Mouse (Mus musculus) limb, embryonic 12.5 days (tissue): ENCODE data around the gene Veph1. TPM values are rescaled to one million over a fixed set of nuclear protein-coding genes. Genes with fewer than 3 reads are reported as not detected.

Experiments used
- ATAC-seq: fragments of 200-750 bp; cut with Nextera tagmentation; 2 replicates; pipeline ENCODE4 v1.8.0; 2017; ENCODE audit warnings: low read depth, moderate TSS enrichment; ENCODE audit not compliant: insufficient number of reproducible peaks, insufficient read depth, low FRiP score, low TSS enrichment
- H3K27ac ChIP-seq: fragments of 300-500 bp; sonication (generic); 2 replicates; pipeline ENCODE4 v1.5.1; 2016; ENCODE audit warnings: mild to moderate bottlenecking, moderate library complexity
- H3K27me3 ChIP-seq: fragments of 300-500 bp; sonication (generic); 2 replicates; pipeline ENCODE4 v1.6.1; 2016; ENCODE audit warnings: mild to moderate bottlenecking, moderate library complexity
- H3K36me3 ChIP-seq: fragments of 300-500 bp; sonication (generic); 2 replicates; pipeline ENCODE4 v1.6.1; 2016; ENCODE audit warnings: mild to moderate bottlenecking, moderate library complexity
- H3K4me1 ChIP-seq: fragments of 300-500 bp; sonication (generic); replicated peaks from 2 replicates; pipeline ENCODE4 v1.6.1; 2016
- H3K4me2 ChIP-seq: fragments of 300-500 bp; sonication (generic); 2 replicates; pipeline ENCODE4 v1.6.1; 2016; ENCODE audit warnings: mild to moderate bottlenecking, moderate library complexity
- H3K4me3 ChIP-seq: fragments of 300-500 bp; sonication (generic); replicated peaks from 2 replicates; pipeline ENCODE4 v1.5.1; 2016; ENCODE audit warnings: mild to moderate bottlenecking
- H3K9ac ChIP-seq: fragments of 300-500 bp; sonication (generic); replicated peaks from 2 replicates; pipeline ENCODE4 v1.6.1; 2016; ENCODE audit warnings: mild to moderate bottlenecking, moderate library complexity
- H3K9me3 ChIP-seq: fragments of 300-500 bp; sonication (generic); 2 replicates; pipeline ENCODE4 v1.6.1; 2016; ENCODE audit warnings: mild to moderate bottlenecking, moderate library complexity
- WGBS: fragments of 180-500 bp; shearing (Covaris S2); methylation state at CpG from one replicate; pipeline ENCODE4 v1.1.7; 2016; 5-methylcytosine and 5-hydroxymethylcytosine counted together
- polyA plus RNA-seq: library from polyadenylated mRNA; unstranded; fragments of >200 nt; fragmentation: Nextera tagmentation; extraction: Ambion mirVana; gene quantifications from 2 replicates; pipeline ENCODE4 v1.2.1, GENCODE M21; 2016

The Veph1 gene
- 0.92 and 2.3 TPM in 2 replicates for polyA plus RNA-seq

DNA sequence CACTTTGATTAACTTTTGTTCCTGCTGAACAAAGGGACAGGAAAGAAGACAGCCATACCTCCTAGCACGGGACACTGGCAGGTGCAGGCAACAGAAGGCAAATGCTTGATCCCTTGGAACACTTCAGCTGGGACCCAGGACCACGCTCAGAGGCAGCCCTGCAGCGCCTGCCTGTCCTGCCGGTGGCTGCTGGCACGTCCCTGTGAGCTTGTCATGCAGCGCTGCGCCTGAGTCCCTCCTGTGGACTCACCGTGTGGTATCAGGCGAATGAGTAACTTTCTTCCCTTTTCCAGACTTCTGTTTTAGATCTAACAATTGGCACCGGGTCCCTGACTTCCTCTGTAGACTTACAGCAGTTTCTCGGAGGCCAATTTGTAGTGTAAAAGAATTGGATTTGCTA lies at the start of gene Veph1:
Veph1 (minus strand) TSS at position 293 of the 400 bp plus-strand sequence.
- Histone ChIP-seq H3K9me3 (no peaks in the 10 kb centered on the region), H3K4me2 (no peak within 1 kb of the TSS), H3K27ac (no peak within 1 kb of the TSS), H3K9ac (no peak within 1 kb of the TSS), H3K27me3 (no peaks in the 10 kb centered on the region), H3K36me3 (no peaks in the 10 kb centered on the region), H3K4me1 (peaks cover 11% of the 10 kb centered on the region; the same call in 1 of the 2 replicates), H3K4me3 (no peak within 1 kb of the TSS)
- no peak for ATAC-seq
- WGBS: 35% methylated on average over 11 of the region's 11 CpGs

DNA sequence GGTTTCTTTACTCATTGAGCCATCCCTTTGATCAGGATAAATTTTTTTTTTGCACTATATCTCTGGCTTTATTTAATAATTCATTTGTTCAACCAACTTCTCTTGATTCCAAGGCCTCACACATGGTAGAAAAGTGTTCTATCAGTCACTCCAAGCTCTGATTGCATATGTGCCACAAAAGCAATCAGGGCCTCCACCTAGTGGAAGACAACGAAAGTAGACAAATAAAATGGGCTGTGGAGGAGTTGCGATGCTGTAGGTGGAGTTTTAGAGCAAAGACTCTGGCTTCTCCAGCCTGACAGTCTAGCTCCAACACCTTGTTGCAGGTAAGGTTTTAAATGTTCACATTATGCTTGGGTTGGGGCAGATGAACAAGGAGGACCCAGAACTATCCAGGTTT lies 44.1 kb upstream of the Veph1 start:
- no peak for ATAC-seq
- H3K9me3 ChIP-seq: peaks cover 8% of the 10 kb centered on the region; the same call in 1 of the 2 replicates
- H3K27ac ChIP-seq: no peak overlapping the region
- no peak overlapping the region for H3K4me3 ChIP-seq
- H3K4me2 ChIP-seq: no peak overlapping the region
- WGBS: 79% methylated on average over 2 of the region's 2 CpGs
- no peak overlapping the region for H3K9ac ChIP-seq
- H3K4me1 ChIP-seq: no peaks in the 10 kb centered on the region
- no peaks in the 10 kb centered on the region for H3K27me3 ChIP-seq
- H3K36me3 ChIP-seq: no peaks in the 10 kb centered on the region

DNA sequence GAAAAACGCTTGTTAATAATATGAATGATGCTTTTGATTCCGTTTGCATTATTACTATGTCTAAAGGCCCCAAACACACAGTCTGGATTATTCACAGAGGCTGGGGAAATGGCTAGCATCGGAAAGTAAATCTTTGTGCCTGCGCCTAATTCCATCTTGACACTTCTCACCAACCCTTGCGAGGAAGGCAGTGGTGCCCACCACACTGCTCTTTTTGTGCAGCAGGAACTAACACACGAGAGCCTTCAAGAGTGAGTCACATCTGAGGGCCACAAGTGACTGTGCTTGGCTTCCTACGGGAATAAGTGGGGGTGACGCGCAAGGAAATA lies 35.7 kb upstream of the Veph1 start:
- no peak overlapping the region for H3K4me2 ChIP-seq
- peaks cover 10% of the 10 kb centered on the region; the same call in 1 of the 2 replicates for H3K4me1 ChIP-seq
- H3K27me3 ChIP-seq: 0 out of 2 replicates have a peak, but pooled peaks cover 3% of the 10 kb centered on the region
- no peaks in the 10 kb centered on the region for H3K9me3 ChIP-seq
- no peaks in the 10 kb centered on the region for H3K36me3 ChIP-seq
- 51% methylated on average over 9 of the region's 9 CpGs for WGBS
- peak overlapping the region; percentile 64; the same call in 1 of the 2 replicates for H3K27ac ChIP-seq
- no peak overlapping the region for H3K4me3 ChIP-seq
- H3K9ac ChIP-seq: no peak overlapping the region
- ATAC-seq: peak; percentile 50; the same call in 1 of the 2 replicates

DNA sequence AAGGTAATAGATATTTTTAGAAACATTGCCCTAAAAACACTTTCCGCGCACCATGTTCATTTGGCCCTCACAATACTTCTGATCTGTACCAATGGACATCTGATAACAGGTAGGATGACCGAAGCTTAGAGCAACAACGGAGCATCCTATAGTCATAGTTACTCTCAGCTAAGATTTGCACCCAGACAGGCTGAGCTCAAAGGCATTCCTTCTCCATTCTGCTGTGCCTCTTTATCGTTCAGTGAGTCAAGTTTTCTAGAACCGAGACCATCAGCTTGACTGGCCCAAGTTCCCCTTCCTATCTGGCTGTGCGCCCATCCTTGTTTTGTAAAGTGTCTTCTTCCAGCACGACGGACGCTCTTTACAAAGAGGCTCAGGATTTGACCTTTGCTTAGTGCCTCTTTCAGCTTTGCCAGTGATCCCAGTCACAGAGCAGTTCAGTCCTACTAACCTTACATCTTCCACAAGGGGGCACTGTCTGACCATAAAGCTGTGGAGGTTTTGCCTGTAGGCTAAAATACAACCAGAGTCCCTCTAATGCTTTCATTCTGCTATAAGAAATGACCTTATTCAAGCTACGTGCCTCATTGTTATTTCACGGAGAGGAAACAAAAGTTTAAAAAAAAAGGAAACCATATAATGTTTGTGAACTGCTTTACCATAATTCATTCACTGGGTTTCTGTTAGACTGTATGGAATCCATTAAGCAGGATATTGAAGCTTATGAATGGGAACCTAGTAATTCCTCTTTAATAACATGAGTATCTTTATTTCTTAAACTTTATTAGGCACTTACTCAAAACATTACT lies 35.2 kb upstream of the Veph1 start:
- no peaks in the 10 kb centered on the region for H3K9me3 ChIP-seq
- no peaks in the 10 kb centered on the region for H3K36me3 ChIP-seq
- 54% methylated on average over 12 of the region's 12 CpGs for WGBS
- 0 out of 2 replicates have a peak, but pooled peaks cover 3% of the 10 kb centered on the region for H3K27me3 ChIP-seq
- no peak overlapping the region for H3K9ac ChIP-seq
- no peak overlapping the region for H3K4me3 ChIP-seq
- no peak overlapping the region for H3K27ac ChIP-seq
- H3K4me1 ChIP-seq: peaks cover 10% of the 10 kb centered on the region; the same call in 1 of the 2 replicates
- ATAC-seq: peak; percentile 81
- no peak overlapping the region for H3K4me2 ChIP-seq

DNA sequence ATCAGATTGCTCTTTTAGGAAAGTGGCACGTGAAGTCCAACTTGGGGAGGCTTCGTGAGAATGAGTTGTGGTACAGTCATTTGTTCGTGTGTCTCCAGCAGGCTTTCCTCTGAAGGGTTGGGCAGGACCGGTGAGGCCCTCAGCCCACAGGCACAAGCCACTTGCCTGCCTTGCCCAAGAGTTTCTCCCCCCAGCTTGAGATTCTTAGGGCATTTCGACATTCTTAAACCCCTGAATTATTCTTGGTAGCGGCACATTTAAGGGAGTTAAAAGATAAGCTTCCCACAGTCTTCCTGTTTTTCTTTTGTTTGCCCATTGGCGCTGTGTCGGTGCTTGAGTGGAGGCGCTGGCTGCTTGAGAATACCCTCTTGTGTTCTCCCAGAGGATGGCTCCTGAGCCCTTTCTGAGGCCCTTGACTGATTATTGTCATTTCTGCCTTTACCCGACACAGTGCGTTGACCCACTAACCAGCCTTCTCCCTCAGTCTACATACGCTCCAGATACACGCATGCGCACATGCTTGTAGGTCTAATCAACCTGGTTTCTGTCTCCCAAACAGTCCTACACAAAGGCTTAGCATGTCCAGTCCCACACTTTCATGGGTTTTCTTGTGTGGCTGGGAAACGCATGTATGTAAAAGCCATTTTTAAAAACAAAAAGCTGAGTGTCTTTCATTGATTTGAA lies 34.4 kb upstream of the Veph1 start:
- no peak overlapping the region for H3K9ac ChIP-seq
- 0 out of 2 replicates have a peak, but pooled peaks cover 3% of the 10 kb centered on the region for H3K27me3 ChIP-seq
- H3K4me2 ChIP-seq: no peak overlapping the region
- no peak overlapping the region for H3K4me3 ChIP-seq
- no peaks in the 10 kb centered on the region for H3K9me3 ChIP-seq
- ATAC-seq: no peak
- peaks cover 10% of the 10 kb centered on the region; the same call in 1 of the 2 replicates for H3K4me1 ChIP-seq
- H3K27ac ChIP-seq: no peak overlapping the region
- H3K36me3 ChIP-seq: no peaks in the 10 kb centered on the region
- 91% methylated on average over 15 of the region's 15 CpGs for WGBS

DNA sequence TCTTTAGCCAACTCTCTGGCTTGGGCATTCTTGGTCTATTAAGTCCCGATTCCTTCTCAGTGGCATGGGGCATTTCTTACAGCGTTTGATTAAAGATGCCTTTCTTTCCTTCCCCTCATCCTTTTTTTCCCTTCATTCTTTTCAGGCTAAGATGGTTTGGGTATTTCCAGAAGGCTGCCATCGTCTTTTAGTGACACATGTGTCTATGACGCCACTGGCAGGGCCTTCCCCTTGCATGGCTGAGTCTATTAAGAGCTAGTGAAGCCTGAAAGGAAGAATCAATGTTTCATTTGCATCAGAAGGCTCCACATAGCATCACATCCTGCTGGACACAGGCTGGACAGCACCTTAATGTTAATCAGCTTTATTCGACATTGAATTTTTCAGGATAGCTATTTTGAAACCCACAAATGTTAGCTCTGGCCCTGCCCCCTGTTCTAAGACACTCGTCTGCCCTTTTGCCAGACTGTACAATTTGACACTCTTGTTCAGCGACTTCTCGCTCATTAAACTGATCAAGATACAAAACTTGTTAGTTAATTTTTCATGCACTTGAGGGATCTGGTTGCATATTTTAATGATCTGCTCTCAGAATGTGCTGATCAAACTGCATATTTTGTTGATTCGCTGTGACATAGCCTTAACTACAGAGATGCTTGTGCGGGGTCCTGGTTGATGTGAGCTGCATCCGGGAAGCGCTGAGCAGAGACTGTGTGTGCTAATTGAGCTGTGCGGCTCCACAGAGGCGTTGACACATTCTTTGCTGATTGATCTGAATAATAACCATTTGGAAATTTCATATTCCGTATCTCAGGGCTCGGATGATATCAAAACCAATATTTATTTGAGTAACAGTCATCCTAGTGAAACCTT lies 29.6 kb upstream of the Veph1 start:
- no peak for ATAC-seq
- no peak overlapping the region for H3K27ac ChIP-seq
- WGBS: 91% methylated on average over 16 of the region's 16 CpGs

DNA sequence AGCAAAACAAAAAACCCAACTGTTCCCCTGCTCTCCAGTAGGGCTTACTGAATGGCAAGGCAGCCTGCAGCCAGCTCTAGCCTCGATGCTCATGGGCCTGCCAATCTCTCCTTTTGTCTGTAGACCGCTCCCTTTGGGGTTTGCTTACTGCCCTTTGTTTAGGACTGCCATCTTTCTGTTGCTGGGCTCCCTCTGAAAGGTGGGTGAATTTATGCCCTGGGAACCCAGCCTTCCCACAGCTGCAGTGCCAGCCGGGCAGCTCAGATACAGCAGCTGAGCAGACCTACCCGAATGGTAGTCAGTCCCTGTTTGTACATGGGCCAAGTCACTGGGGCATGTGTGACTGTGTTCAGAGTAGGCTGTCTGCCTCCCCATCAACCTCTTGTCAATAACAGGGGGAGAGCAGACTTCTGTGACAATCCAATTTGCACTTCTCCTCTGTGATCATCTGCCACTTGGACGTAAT lies 28.9 kb upstream of the Veph1 start:
- Histone ChIP-seq H3K9me3 (no peaks in the 10 kb centered on the region), H3K4me2 (no peak overlapping the region), H3K27me3 (0 out of 2 replicates have a peak, but pooled peaks cover 3% of the 10 kb centered on the region), H3K36me3 (no peaks in the 10 kb centered on the region), H3K9ac (no peak overlapping the region), H3K4me1 (no peaks in the 10 kb centered on the region), H3K27ac (no peak overlapping the region), H3K4me3 (no peak overlapping the region)
- no peak for ATAC-seq
- WGBS: 85% methylated on average over 5 of the region's 5 CpGs

More for the DNA sequence above, 29.6 kb upstream of the Veph1 start:
- no peaks in the 10 kb centered on the region for H3K4me1 ChIP-seq
- H3K9me3 ChIP-seq: no peaks in the 10 kb centered on the region
- H3K4me3 ChIP-seq: no peak overlapping the region
- no peaks in the 10 kb centered on the region for H3K36me3 ChIP-seq
- H3K4me2 ChIP-seq: no peak overlapping the region
- no peak overlapping the region for H3K9ac ChIP-seq
- H3K27me3 ChIP-seq: 0 out of 2 replicates have a peak, but pooled peaks cover 3% of the 10 kb centered on the region

DNA sequence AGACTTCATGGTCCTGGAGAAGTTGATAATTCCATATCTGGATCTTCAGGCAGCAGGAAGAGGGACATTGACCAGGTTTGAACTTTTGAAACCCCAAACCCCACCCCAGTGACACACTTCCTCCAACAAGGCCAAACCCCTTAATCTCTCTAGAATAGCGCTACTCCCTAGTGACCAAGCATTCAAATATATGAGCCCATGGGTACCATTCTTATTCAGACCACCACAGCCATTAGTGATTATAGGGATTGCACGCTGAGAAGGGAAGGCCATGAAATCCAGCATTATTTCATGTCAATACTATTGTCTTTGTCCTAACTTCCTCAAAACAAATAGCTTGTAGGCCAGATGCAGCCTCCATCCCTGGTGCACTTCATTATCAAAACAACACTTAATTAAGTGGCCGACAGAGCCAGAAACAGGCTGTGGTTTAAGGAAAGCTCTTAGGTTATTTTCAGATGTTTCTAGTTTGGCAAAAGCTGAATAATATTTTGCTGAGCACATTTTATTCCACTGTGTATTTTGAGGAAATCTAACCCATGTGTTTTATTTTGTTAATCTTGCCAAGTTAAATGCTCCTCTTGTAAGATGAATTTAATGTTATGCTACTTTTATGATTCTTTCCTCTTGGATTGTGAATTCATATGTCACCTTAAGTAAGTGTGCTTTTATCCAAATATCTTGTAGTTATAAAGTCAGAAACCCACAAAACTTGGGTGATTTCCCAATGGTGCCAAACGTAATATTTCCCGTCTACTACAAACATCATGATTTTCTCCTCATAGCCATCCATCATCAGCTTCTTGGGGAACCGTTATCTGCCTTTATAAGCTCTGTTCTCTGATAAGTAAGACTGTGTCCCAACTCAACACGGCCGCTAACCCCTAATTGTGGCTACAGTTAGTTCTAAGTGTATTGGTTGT lies 18.4 kb upstream of the Veph1 start:
- H3K27ac ChIP-seq: peak overlapping the region; percentile 30; the same call in 1 of the 2 replicates
- no peaks in the 10 kb centered on the region for H3K4me1 ChIP-seq
- WGBS: 73% methylated on average over 8 of the region's 8 CpGs
- H3K4me3 ChIP-seq: no peak overlapping the region
- no peaks in the 10 kb centered on the region for H3K9me3 ChIP-seq
- H3K9ac ChIP-seq: no peak overlapping the region
- H3K27me3 ChIP-seq: no peaks in the 10 kb centered on the region
- H3K36me3 ChIP-seq: no peaks in the 10 kb centered on the region
- ATAC-seq: no peak
- H3K4me2 ChIP-seq: no peak overlapping the region

DNA sequence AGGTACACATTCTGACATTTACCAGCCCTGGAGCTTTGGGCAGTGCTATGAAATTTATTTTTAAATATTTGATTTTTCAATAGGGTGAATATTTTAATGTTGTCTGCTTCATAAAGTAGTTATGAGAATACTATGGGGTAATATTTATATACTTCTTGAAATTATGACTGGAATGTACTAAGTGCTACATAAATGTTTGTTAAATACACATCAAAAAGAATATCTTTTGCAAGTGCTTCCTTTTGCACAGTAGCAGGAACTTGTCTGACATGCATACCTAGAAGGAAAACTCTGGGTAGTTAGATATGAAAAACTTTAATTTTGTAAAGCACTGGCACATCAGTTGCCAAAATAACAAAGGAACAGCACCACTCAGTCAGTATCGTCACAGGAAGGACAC lies 13.9 kb upstream of the Veph1 start:
- H3K4me2 ChIP-seq: no peak overlapping the region
- no peaks in the 10 kb centered on the region for H3K36me3 ChIP-seq
- H3K4me1 ChIP-seq: no peaks in the 10 kb centered on the region
- no peaks in the 10 kb centered on the region for H3K27me3 ChIP-seq
- H3K4me3 ChIP-seq: no peak overlapping the region
- no peak overlapping the region for H3K9ac ChIP-seq
- WGBS: 91% methylated on average over 1 of the region's 1 CpGs
- no peak for ATAC-seq
- H3K27ac ChIP-seq: no peak overlapping the region
- H3K9me3 ChIP-seq: no peaks in the 10 kb centered on the region

DNA sequence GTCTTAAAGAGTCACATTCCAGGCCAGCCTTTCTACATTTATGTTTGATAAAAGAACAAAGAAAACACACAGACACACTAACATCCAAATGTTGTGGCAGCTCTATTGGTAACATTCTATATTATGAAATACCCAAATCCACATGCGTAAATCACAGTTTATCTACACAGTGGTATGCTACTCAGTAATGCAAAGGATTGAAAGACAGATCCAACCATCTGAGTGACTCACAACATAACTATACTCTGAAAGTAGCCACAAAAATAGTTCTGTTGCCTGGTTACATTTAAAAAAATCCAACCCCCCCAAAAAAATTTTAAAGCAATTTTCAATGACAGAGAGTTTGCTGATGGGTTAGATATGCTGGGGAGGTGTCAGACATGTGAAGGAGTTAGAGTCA lies 12.9 kb upstream of the Veph1 start:
- no peak for ATAC-seq
- Histone ChIP-seq H3K27ac (no peak overlapping the region), H3K27me3 (no peaks in the 10 kb centered on the region), H3K36me3 (no peaks in the 10 kb centered on the region), H3K4me1 (no peaks in the 10 kb centered on the region), H3K9ac (no peak overlapping the region), H3K4me3 (no peak overlapping the region), H3K9me3 (no peaks in the 10 kb centered on the region), H3K4me2 (no peak overlapping the region)
- WGBS: 93% methylated on average over 1 of the region's 1 CpGs
